Mouse (Mus musculus): ENCODE measurements around the gene Plcb2.

Gene Plcb2

GRCm38 (mm10) chr2:118709655-118710221 lies 18.5 kb downstream of the Plcb2 start:
- DNase-seq = no peak

DNA sequence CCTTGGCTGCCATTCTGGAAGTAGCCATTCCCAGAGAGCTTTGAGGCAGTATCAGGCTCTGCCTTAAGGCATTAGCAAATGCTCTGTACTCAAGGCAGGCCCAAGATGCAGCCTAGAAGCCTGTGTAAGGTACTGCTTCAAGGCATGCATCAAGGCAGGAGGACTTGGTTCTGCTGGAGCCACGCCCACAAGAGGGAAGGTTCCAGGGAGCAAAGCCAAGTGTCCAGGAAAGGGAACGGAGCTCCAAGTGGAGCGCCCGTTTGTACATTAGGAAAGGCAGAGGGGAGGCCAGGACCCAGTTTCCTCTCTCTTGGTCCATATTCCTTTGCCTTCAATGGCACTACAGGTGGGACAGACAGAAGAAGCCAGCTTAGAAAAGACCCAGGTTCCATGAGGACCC lies 19.8 kb downstream of the Plcb2 start:
- DNase-seq = no peak

GRCm38 (mm10) chr2:118706436-118706835 lies 21.8 kb downstream of the Plcb2 start:
- DNase-seq = no peak

DNA sequence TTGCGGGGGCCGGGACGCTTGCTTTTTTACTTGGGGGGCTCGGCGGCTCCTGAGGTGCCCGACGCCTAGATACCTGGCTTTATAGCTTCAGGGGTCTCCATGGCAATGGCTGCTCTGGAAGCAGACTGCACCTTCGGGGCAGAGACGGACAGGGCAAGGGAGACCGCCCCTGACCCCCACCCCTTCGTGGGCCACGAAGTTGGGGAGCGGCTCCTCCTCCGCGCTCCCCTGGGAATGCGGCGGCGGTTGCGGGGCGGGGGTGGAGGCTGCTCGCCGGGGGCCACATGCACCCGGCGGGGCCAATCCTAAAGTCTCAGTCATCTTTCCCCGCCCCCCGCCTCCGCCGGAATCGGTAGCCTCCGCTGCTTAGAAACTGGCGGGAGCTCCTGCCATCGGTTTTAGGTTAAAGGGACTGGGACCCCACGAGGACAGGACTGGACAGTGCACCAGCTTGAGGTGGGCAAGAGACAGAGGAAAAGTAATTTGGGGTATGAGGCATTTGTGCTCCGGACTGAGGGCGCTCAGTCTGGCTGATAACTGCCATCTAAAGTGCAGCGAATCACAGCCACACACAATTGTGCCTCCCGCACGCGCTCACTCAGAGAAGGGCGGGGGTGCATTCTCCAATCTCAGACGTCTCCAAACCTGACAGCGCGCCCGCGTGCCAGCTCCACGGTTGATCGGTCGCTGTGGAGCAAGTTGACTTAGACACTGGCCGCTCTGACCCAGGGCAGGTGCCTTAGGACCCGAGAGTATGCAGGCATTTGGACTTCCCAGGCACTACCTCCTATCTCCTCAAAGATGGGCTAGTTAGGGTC lies 24.1 kb downstream of the Plcb2 start, which contains the start of gene Ankrd63:
Gene Ankrd63 (minus strand): TSS at position 51 of the 818 bp plus-strand sequence.
- DNase-seq = peak; percentile 55

DNA sequence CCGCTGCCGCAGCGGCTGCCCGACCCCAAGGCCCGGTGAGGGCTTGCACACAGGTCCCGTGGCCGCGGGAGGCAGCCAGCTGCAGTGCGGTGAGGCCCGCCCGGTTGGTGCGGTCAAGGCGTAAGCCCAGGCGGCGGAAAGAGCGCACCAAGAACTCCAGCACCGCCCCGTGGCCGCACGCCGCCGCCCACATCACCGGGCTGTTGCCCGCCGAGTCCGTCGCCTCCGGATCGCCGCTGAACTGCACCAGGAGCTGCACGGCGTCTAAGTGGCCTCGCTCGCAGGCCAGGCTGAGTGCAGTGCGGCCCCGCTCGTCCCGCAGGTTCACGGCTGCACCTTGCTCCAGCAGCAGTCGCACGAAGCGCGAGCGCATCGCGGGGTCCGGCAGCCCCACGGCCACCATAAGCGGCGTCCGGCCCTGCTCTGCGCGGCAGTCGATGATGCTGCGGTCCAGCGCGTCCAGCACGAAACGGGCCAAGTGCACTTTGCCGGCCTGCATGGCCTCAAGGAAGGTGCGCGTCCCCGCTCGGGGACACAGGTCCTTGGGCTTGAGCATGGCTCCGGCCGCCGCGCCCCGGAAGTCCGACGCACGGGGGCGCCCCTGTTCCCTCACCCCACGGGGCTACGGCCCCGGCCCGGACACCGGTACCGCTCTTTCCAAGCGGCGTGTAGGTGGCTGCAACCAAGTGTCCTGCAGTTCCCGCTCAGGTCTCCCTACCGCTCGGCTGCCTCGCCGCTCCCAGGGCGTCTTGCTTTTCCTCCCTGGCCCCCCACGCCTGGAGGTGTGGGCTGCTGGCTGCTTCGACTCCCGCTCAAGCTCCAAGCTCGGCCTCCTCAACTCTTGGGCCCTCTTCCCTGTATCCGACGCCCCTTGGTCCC lies 25.1 kb downstream of the Plcb2 start:
- DNase-seq = peak; percentile 70

GRCm38 (mm10) chr2:118701971-118702882 lies 26.0 kb downstream of the Plcb2 start:
- DNase-seq = no peak

DNA sequence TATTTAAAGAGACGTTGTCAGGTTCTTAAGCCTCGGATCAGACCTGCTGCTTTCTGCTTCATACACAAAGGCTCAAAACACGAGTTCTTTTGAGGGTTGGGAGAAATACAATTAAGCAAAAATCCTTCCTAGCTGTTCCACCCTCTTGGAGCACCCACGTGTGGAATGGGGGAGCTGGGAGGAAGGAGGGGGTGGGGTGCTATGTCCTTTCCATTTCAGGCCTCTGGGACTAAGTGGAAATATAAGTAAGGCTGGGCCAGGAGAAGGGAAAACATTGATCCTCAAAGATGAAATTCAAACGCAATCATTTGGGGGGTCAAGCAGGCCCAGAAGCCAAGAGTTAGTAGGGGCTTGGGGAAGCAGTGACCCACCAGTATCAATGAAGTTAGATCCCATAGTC lies 27.1 kb downstream of the Plcb2 start:
- DNase-seq = no peak

DNA sequence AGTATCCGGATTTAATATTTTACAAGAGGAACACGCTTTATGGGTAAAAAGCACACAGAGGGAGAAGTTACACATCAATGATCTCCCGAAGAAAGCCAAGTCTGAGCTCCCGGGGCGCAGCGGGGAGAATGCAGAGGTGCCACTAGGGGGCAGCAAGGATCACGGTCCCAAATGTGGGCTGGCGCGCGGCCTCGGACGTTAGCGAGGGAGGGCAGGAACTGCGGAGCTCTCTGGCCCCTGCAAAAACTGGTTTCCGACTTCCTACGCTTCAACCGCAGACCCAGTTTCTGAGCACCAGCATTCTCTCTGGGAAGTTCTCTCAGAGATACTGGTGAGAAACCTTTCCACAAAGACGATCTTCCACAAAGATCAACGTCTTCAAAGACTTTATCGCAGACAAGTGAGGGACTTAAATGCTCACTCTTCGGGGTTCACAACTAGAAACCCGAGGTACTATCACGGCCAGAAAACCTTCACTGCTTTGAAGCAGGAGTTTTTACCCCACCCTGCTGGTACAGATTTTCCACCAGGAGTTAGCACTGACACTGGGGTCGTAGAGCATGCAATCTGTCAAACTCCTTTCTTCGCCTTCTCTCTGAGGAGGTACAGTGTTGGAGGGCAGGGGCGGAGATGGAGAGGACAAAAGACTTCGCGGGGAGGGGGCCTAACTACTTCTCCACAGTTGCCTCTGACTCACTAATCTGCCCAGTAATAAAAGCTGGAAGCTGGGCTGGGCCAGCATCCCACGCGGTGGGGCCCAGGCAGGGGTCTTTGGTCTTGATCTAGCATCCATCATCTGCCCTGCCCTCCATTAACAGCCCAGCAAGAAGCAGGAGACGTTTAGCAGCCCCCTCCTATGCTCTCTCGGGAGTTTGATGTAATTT lies 27.8 kb downstream of the Plcb2 start:
- DNase-seq = peak; percentile 93

- DNase-seq = no peak
Observed at GRCm38 (mm10) chr2:118697955-118698354, 30.3 kb downstream of the Plcb2 start.

DNA sequence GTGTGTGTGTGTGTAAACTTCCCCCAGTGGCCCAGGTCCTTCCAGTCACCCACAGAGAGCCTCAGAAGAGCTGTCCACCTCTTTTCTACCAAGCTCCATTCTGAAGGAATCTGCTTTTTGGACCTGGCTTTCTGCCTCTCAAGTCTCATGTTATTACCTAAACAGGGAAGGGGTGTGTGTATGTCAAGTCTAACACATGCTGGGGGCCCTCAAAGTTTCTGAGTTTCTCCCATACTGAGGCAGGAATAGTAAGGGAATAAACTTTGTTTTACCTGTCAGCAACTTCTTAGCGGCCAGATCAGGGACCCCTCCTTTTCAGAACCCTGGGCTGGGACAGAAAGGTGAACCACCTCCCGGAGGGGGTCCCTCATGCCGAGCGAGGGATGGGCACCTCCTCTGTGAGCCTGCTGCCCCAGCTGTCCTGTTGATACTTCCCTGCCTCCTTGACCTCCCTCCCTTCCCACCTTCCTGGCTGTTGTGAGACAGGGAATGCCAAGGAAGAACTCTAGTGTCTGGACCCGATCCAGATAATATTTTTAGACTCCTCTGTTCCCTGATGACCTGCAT lies 30.8 kb downstream of the Plcb2 start:
- DNase-seq = no peak

DNA sequence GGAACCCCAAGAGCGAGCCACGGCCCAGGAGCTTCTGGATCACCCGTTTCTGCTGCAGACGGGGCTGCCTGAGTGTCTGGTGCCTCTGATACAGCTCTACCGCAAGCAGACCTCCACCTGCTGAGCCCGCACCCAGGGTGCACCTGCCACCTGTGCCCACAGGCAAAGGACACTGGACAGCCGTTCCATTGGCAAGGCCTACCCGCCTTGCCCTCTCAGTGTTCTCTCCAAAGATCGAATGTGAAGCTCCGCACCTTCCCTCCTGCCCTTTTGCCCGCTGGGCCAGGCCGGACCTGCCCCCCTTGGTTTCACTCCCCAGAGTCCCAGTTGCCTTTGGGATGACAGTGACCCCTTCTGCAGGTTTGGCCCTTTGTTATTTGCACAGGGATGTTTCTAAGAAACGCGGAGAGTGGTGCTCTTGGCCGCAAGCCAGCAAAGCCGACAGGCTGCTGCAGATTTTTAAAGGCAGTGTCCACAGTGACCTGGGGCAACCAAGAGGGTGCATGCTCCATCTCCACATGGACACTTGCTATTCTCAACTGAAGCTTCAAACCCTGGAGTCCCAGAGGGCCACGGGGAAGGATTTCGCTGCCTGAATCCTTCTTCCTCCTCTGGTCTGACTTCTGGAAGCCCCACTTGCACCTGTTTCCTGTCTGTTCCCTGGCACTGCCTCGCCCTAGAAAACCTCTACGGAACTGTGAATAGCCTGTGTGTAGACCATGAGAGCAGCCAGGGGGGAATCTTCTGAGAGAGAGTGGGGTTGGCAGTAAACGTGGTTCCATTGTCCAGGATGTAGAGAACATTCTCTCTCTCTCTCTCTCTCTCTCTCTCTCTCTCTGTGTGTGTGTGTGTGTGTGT lies 31.6 kb downstream of the Plcb2 start:
- DNase-seq = peak; percentile 57

- DNase-seq = peak; percentile 68
Observed at GRCm38 (mm10) chr2:118695677-118696232, 32.5 kb downstream of the Plcb2 start.

DNA sequence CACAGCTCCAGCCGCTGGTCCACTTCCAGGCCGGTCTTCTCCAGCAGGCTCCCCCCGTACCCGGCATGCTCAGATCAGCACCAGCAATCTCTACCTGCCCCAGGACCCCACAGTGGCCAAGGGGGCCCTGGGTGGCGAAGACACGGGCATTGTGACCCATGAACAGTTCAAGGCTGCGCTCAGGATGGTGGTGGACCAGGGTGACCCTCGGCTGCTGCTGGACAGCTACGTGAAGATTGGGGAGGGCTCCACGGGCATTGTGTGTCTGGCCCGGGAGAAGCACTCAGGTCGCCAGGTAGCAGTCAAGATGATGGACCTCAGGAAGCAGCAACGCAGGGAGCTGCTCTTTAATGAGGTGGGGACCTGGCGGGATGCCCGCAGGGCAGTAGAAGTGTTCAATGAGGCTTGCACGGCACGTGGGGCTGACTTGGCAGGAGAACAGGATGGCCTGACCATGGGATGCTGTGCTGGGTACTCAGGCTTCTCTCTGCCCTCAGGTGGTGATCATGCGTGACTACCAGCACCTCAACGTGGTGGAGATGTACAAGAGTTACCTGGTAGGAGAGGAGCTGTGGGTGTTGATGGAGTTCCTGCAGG lies 34.8 kb downstream of the Plcb2 start:
- DNase-seq = peak; percentile 74

DNA sequence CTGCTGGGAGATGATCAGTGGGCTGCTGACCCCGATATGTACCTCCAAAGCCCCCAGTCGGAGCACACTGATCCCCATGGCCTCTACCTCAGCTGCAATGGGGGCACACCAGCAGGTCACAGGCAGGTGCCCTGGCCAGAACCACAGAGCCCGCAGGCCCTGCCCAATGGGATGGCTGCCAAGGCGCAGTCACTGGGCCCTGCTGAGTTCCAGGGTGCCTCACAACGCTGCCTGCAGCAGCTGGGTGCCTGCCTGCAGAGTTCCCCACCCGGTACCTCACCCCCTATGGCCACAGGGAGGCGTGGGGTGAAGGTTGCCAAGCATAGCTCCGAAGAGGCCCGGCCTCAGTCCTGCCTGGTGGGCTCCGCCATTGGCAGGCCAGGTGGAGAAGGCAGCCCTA lies 38.4 kb downstream of the Plcb2 start:
- DNase-seq = no peak

DNA sequence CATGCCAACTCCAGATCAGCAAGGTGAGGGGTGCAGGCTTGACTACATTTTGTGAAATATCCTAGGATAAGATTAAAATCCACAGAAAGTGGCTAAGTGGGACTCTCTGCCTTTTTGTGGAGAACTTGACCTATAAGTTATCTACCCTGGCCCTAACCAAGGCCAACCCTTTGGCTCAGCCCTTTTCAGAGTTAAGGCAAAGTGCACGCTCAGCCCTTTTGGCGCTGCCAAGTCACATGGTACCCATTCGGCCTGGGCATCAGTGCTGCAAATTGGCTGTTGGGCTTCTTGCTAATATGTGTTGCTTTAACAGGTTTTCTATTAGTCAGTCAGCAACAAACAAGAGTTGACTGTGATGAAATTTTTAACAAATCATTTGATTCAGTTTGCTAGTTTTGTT lies 40.4 kb downstream of the Plcb2 start:
- DNase-seq = no peak

DNA sequence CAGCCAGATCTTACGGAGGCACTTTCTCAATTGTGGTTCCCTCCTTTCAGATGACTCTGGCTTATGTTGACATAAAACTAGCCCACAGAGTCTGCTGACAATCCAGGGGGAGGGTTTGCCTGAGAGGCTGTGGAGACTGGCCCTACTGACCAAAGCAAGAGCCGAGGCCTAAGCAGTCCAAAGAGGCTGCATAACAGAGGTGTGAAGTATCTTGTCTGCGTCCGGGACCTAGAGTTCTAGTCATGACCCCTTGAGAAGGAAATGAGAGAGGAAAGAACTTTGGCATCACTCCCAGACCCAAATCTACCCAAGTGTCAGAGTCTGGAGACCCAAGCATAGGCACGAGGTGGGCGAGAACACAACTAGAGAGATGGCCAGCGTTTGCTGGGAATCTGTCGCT lies 41.5 kb downstream of the Plcb2 start:
- DNase-seq = no peak

GRCm38 (mm10) chr2:118685088-118685487 lies 43.1 kb downstream of the Plcb2 start:
- no peak for DNase-seq

DNA sequence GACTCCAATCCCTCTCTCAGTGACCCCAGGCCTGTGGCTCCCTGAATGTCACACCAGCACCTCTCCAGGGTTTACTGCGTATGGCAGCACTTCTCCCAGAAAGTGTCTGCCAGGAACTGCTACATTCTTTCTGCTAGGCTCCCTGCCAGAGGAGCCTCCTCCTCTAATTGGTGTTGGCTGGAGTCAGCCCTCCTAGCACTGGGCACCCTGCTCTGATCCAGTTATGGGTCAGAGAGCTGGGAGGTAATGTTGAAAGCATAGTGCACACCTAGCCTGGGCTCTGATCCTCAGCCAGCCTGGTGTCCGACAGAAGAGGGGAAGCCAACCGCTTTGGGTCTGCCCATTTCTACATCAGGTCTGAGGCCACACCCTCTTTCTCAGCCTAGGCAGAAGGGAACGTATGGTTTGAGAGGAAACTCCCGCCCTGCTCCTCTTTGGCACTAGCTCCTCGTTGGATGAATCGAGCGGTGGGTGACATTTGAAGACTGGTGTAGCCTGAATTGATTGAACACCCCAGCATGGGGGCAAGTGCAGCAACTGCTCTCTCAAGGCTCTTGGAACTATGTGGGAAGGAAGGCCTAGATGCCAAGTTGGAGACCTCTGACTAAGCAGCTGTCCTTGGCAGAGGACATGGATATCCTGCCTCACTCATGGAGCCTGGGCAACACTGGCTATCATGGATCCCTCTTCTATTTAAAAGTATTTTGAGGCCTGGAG lies 45.5 kb downstream of the Plcb2 start:
- peak; percentile 35 for DNase-seq

DNA sequence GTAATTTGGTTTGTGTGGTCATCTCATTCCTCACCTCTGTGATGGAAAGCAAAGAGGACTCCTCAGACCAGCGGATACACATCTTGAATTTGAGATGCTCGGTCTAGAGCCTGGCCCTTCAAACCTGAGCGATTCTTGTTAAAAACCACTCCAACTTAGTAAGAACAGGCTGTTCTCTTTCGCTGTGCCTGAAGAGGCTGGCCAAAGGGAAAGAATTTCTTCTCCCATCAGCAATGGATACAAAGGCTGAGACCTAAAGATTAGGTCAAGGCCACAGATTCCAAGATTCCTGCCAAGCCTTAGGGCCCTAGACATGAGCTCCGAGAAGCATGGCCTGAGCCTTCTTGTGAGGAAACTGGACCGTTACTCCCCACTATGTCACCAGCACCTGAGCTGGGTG lies 47.3 kb downstream of the Plcb2 start:
- no peak for DNase-seq

All from kidney, postnatal 10 days (tissue).